Mouse (Mus musculus): Measurements from ENCODE around the gene Aunip.

The Aunip gene

DNA sequence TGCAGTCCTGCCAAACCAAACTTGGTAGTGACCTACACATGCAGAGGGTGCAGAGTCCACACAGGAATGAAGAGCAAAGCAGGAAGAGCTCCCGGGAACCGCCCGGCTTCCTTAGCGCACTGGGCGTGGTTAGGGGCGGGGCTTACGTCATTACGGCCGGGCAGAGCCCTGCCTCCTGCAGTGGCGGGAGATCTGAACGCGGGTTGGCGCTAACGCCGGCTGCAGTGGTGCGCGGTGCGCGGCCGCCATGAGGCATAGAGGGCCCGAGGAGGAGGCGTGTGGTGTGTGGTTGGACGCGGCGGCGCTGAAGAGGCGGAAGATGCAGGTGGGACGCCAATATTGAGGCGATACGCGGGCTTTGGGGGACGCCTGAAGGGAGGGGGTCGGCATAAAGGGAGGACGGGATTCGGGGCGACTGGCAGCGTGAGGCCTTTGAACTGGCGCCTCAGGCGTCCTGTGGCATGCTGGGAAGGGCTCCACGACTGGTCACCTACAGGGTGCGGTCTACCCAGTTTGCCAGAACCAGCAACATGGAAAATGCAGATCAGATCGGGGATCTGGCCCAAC lies at the start of gene Aunip:
Aunip (plus strand) TSS at position 155 of the 567 bp plus-strand sequence.
- peak; percentile 86 for DNase-seq

DNA sequence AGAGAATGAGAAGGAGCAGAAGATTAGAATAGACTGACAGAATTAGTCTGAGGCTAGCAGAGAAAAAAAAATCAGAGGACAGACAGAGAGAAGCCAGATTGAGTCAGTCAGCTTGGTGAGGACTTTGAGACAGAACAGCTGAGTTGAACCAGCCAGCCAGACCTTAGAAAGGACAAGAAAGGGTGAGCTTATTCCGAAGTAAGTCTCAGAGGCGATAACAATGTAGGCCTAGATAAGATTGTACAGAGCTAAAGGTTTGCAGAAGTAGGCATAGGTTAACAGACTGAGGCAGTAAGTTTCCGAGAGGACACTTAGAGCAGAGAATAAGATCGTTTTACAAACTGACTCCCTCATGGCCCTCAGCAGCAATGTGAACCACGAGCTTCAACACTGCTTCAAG lies 49.5 kb upstream of the Aunip start:
- no peak for DNase-seq

DNA sequence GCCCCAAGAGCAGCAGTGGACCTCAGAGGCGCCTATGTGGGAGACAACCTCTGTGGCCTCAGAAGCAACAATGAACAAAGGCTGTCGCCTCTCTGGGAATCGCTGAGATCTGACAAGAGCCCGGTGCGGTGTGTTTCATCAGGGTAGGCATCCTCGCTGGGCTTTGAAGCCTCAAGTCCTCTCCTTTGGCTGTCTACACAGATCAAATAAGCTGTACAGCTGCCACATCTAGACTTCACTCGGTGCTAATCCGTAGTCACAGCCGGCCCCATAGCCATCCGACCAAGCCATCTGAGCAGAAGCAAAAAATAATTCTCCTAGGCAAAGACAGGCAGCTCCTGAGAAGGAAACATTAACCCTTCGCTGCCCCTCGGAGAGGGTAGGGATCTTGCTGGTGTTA lies 45.0 kb upstream of the Aunip start:
- DNase-seq = no peak

DNA sequence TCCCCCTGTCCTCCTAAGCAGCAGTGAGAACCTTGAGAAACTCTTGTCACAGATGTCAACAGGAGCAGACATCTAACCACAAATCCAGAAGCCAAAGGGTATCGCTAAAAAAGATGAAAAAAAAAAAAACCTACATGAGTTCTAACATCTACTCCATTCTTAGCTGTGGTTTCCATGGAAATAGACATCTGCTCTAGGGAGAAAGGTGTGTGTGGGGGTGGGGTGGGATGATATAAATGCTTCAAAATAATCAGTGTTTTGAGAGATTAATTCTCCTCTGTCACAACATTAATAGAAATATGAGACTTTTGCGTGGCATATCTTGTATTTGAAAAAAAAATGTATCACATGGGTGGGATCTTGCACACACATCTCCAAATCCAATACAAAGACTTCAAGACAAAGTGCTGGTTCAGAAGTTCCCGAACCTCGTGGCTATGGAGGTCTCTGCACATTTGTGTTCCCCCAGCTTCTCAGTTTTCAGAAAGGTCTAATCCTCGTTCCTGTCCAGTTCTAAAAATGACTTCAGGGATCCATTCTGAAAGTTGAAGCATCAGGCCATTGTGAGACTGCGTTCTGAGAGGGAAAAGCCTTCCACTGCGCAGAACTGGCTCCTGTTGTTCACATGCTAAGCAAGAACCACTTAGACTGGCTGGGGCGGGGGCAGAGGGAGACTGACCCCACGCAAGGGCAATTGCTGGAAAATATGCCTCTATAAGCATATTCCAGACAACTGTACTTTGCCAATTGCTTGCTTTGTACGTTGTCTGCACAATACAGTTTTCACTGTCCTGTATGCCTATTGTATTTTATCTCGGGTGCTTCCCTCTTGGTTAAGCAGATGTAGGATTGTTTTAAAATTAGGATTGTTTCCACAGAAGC lies 44.2 kb upstream of the Aunip start:
- DNase-seq = no peak

DNA sequence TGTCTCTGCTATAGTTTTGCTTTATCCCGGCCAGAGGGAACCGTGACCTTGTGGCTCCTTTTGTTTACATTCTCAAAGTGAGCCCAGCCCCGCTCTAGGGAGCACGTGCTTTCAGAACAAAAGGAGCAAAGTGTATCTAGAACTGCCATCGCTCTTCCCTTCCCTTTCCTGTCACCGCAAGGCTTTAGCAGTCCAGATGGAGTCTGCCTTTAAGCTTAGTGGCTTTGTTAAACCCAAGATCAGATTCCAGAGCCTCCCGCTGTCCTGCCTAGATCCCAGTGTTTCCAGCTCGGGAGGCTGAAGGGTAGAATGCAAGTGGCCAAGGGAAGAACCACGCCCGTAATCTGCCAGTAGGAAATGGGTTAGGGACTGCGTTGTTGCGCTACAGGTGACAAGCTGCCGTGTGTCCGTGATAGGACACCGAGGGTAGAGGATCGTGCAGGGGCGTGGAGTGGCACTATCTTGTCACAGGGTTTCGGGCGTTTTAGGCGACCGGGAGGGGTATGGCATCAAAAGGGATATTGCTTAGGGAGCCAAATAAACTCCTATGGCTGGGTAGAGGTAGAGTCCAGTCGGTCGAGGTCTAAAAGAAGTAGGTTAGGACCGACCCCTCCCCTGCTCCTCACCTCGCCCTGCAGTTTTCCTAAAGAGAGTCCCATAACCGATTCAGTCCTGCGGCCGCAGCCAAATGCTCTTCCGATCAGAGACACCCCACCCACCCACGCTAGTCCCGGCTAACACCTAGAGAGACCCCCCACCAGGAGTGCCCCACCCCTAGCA lies 43.2 kb upstream of the Aunip start:
- DNase-seq = no peak

DNA sequence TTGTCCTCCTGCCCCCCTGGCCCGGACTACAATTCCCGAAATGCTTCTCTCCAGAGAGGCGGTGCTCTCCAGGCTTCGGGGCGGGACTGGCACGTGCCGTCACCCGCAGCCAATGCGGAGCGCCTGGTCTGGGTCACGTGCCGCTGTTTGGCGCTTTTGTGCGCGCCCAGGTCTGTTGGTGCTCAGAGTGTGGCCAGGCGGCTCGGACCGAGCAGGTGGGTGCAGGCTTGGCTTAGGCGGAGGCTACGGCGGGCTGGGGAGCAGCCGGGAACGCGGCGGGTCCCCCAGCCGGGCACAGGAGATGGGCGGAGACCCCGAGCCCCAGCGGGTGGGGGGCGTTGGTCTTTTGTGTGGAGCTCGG lies 42.6 kb upstream of the Aunip start, which contains the start of gene Stmn1:
Stmn1 (plus strand) TSS at position 106 of the 361 bp plus-strand sequence.
- peak; percentile 97 for DNase-seq

DNA sequence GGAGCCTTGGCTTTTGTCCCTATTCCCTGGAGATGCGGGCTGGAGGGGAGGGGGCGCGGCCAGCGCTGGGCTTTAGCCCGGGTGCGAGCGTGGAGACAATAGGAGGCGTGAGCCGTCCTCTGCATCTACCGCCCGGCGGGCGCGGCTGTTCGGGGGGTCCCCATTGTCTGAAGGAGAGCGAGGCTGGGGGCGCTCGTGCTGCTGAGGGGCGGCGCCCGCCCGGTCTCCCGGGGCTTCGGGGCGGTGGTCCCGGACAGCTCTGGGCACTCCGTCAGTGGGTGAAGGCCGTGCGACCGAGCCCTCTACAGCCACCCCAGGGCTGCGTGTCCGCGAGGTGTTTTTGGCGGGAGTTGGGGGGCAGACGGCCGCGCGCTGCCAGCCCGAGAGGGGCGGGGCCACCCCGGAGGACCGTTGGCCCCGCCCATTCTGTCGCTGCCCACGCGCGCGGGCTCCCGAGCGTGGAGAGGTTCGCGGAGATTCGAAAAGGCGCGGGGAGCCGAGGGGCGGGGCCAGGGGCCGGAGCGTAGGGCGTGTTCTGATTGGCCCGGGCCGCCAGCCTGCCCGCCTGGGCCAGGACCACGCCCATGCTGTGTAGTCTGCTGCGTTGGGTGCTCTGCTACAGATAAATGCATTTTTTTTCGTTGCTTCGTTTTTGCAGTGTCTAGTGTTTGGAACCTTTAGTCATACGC lies 42.1 kb upstream of the Aunip start:
- peak; percentile 95 for DNase-seq

DNA sequence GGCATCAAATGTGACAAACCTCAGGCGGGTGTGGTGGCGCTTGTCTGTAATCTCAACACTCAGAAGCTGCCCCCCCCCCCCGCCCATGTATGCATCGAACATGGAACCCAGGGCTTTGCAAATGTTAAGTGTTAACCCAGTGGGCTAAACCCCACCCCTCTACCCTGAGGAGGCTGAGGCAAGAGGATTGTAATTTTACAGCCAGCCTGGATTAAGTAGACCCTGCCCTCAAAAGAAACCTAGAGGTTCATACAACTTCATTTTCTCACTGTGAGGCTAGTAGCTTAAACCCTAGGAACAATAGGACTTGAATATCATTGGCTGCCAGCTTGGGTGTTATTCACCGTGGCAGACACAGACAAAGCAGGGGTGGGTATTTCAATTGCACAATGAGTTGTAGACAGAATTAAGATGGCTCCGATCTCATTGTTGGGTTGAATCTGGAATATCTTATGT lies 41.4 kb upstream of the Aunip start:
- no peak for DNase-seq

DNA sequence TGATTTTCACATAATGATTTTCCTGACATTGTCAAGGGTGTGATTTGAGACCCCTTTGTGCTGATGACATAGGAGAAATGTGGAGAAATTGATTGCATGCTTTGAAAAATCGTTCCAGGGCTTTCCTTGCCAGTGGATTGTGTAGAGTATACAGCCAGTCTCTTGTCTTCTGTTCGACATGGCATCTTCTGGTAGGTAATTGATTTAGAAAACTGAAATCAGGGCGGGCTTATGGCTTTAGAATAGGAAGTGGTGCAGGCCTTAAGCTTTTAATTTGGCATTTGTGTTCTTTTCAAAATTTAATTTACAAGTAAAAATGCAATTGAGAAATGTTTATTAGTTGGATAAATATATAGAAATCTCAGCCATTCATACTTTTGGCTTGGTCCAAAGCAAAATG lies 40.8 kb upstream of the Aunip start:
- no peak for DNase-seq

DNA sequence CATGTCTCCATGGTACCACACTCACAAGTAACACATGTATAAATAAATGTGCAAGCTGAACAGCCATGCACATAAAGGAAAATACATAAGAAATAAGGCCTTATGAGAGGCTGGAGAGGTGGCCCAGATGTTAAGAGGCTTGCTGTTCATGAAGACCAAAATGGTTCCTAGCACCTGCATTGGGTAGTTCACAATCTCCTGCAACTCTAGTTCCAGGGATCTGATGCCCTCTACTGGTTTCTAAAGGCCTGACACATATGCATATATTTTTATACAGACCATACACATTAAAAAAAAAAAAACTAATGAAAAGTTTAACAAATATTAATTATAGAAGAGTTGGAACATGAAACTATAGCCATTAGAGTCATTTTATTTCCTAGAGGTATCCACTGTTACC lies 39.3 kb upstream of the Aunip start:
- no peak for DNase-seq

DNA sequence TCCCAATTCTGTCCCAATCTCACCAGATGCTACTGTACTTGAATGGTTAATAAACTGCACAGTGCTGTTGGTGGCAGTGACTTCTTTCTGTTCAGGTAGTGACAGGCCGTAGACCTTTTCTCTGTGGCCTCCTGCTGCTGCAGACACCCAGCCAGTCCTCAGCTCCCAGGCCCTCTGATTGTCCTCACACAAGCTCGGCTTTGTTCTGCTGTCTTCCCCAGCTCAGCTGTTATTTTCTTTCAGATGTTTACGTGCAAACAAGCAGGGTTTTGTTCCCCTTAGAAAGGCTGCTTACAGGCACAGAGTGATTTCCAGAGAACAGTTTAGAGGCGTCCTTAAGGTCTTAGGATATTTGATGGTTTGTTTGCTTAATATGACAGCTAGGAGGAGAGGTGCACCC lies 37.0 kb upstream of the Aunip start:
- no peak for DNase-seq

DNA sequence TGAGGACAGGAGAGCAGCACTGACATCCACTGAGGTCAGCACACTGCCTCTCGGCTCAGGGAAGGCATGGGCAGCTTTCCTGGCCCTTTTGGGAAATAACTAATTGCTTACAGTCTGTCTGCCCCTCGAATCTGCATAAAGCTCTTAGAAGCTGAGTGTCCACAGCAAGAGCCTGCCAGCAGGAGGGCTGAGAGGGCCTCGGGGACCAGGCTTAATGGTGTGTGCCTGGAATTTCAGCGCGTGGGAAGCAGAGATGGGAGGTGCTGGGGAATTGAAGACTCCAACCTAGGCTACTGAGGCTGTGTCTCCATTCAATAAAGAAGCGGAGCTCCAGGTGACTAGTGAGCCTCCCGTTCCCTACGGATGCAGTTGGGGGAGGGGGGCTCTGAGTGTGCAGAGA lies 36.6 kb upstream of the Aunip start:
- no peak for DNase-seq

DNA sequence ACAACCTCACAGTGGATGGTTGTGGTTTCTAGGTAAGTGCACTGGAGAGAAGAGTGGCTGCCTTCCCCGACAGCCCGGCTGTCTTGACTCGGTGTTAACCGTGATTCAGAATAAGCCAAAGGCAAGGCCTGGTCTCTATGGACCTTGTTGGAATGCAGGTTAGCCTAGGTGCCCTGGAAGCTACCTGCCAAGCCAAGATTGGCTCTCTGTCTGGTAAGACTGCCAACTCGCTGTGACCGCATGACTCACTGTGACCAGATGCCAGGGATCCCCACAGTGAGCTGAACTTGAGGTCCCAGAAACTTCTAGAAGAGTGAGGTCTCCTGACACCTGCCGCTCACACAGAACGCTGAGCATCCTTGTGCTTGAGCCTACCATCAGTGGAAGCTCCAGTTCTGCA lies 33.9 kb upstream of the Aunip start:
- no peak for DNase-seq

DNA sequence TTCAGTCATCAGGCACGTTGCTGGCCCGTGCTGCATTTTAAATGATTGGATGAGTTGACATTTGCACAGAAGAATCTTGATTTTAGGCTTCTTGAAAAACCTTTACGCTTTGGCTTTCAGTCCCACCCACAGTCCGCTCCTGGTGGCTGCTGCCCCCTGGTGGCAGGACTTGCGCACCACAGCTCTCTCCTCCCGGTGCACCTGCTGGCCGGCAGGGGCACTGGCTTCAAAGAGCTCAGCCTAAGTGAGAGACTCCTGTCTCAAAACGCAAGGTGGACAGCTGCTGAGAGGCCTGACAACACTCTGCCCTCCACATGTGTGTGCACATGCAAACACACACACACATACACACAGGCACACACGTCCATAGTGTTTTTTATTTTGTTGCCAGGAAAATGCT lies 32.8 kb upstream of the Aunip start:
- DNase-seq = peak; percentile 87

DNA sequence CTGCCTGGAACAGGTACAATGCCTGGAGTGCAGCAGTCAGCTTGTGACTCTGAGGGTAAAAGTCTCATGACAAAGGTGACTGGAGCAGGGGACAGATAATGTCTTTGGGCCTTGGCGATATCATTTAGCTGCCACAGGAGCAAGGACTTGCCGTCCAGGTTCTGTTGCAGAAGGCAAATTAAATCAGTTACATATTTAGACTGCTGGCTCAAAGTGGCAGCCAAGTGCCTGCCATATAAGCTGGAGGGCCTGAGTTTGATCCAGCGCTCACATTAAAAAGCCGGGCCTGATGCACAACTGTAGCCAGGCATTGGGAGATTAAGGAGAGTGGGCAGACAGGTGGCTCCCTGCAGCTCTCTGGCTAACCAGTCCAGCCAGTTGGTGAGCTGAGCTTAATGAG lies 31.0 kb upstream of the Aunip start:
- no peak for DNase-seq

DNA sequence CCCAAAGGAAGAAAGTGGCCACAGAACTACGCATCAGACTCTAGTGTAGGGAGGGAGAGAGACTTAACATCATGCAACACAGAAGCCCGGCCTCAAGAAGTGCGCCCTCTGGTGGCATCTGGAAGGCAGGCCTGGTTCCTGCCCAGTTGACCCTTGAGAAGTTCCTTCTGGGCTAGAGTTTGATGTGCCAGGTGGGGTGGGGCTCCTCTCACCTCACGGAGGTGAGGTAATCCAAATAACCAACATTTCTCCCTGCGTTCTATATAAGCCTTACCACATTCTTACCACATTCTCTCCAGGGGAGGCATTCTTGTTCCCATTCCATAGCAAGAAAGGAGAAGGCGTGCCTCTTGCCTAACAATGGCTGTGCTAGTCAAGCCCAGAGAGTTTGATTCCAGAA lies 29.9 kb upstream of the Aunip start:
- DNase-seq = peak; percentile 72

DNA sequence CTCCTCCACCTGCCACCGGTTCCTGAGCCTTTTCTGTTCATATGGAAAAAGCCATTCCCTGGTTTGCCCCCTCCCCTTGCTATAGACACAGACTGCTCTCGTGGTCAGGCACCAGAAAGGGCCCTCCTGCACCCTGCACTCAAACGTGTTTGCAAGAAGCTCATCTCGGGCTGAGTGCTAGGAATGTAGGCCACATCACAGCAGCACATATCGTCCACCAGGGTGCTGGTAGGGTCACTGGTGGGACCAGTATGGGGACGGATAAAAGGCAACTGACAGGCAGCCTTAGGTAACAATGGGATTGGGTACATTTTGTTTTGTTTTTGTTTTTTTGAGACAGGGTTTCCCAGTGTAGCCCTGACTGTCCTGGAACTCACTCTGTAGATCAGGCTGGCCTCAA lies 29.5 kb upstream of the Aunip start:
- DNase-seq = no peak

DNA sequence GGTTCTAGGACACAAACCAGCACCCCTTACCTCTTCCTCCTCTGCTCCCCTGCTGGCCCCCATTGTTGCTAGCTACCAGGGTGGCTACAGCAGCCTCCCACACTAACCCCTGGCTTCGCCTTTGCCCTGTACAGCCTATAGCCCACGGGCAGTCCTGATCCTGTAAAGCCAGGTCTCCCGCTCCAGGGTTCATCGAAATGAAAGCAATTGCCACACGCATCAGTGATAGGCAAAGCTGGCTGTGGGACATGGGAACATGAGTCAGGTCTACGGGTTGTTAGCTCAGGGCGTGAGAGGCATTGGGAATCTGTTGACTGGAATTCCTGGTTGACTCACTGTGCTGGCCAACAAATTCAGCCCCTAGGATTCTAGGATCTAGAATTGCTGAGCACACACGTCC lies 28.4 kb upstream of the Aunip start:
- no peak for DNase-seq

DNA sequence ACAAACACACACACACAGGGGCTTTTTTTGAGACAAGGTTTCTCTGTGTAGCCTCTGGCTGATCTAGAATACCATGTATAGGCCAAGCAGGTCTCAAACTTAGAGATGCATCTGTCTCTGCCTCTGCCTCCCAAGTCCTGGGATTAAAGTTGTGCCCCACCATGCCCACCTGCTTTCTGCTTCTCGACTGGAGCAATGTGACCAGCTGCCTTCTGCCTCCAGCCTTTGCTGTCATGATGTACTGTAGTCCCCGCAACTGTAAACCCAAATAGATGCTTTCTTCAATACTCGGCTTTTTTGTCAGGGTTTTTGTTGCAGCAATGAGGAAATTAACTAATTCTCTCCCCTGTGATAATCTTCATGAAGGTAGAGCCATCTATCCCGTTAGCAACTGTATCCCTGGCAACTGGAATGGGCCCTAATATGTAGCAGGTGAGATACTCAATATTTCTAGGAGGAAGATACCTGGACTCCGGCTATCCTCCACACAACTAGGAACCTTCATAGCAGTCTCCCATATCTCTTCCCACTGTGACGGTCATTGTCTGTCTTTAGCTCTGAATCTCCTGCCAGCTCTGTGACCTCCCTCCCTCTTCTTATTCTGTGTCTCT lies 27.6 kb upstream of the Aunip start:
- no peak for DNase-seq

DNA sequence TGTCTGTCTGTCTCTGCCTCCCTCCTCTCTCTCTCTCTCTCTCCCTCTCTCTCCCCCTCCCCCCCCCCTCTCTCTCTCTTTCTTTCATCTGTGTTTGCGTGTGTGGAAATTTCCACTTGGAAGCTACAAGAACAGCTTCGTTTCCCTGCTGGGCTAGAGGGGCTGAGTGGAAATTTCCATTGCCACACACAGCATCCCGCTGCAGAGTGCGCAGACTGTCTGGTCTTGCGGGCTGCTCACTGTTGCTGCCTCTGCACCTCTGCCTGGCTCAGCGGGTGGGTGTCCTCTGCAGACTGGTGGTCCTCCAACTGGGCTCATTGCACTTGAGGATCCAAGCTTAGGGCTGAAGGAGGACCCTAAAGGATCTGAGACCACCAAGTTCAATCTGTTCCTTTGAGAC lies 27.1 kb upstream of the Aunip start:
- peak; percentile 89 for DNase-seq

DNA sequence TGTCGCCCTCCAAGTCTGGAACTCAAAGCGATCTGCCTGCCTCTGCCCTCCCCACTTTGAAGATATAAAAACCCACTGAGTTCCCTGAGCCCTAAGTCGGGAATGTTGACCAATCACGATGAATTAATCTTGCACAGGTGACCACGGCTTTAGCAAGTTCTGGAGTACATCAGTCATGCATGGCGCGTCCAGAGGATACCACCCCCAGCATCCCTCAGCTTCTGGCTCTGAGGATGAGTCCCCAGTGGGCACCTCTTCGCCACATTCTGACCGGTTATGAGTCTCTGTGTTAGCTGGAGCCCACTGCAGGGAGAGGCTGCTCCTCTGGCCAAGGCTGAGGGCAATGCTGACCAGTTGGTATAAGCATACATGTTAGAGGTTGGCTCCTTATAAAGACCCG lies 26.6 kb upstream of the Aunip start:
- DNase-seq = no peak

DNA sequence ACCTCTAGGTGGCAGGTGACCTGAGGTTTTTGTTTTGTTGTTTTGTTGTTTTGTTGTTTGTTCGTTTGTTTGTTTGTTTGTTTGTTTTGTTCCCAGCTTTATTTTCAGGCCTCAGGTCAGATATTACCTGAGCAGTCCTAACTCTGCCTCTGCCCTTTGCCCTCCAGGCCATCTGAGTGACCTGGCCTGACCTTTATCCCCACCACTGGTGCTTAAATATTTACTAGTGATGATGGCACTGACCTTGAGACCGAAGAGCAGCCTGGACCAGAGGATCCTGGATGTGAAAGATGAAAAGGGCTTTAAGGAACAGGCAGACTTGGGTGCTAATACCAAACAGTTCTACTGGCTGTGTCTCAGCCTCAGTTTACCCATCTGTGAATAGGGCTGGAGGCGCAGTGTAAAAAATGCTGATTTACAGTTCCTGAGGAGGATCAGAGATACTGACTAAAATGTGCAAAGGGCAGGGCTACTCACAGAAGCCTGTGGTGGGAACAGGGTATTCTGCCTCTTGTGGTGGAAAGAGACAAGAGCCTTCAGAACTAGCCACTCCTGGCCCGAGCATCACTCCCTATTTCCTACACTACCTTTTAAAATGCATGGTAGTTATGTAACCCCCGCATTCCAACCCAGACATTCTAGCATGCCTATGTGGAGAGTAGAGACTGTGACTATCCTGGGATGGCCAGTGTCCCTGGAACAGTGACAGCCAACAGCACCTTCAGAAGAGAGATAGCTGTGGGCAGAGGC lies 25.5 kb upstream of the Aunip start:
- no peak for DNase-seq

Data from layer of hippocampus, adult 9-11 months (tissue).